Mouse (Mus musculus) heart, embryonic 12.5 days (tissue): Measurements from ENCODE around the gene Rbpj. TPM values are rescaled to one million over a fixed set of nuclear protein-coding genes. Genes with fewer than 3 reads are reported as not detected.

Source experiments
- ATAC-seq: fragments of 200-750 bp; cut with Nextera tagmentation; 2 replicates; pipeline ENCODE4 v1.8.0; 2017; ENCODE audit warnings: moderate TSS enrichment, moderate library complexity; ENCODE audit not compliant: insufficient number of reproducible peaks, low FRiP score
- H3K27ac ChIP-seq: fragments of 300-500 bp; sonication (generic); 2 replicates; pipeline ENCODE4 v1.5.1; 2016; ENCODE audit warnings: mild to moderate bottlenecking, moderate library complexity; ENCODE audit not compliant: poor library complexity, severe bottlenecking
- H3K27me3 ChIP-seq: fragments of 300-500 bp; sonication (generic); replicated peaks from 2 replicates; pipeline ENCODE4 v1.6.1; 2016; ENCODE audit warnings: mild to moderate bottlenecking, moderate library complexity
- H3K36me3 ChIP-seq: fragments of 300-500 bp; sonication (generic); 2 replicates; pipeline ENCODE4 v1.6.1; 2016; ENCODE audit warnings: mild to moderate bottlenecking, moderate library complexity
- H3K4me1 ChIP-seq: fragments of 300-500 bp; sonication (generic); replicated peaks from 2 replicates; pipeline ENCODE4 v1.6.1; 2016; ENCODE audit warnings: mild to moderate bottlenecking
- H3K4me2 ChIP-seq: fragments of 300-500 bp; sonication (generic); 2 replicates; pipeline ENCODE4 v1.6.1; 2016; ENCODE audit warnings: mild to moderate bottlenecking, moderate library complexity
- H3K4me3 ChIP-seq: fragments of 300-500 bp; sonication (generic); 2 replicates; pipeline ENCODE4 v1.5.1; 2016; ENCODE audit warnings: mild to moderate bottlenecking
- H3K9ac ChIP-seq: fragments of 300-500 bp; sonication (generic); 2 replicates; pipeline ENCODE4 v1.6.1; 2016; ENCODE audit warnings: mild to moderate bottlenecking, moderate library complexity
- H3K9me3 ChIP-seq: fragments of 300-500 bp; sonication (generic); replicated peaks from 2 replicates; pipeline ENCODE4 v1.6.1; 2016; ENCODE audit warnings: mild to moderate bottlenecking, moderate library complexity
- WGBS: fragments of 180-500 bp; shearing (Covaris S2); methylation state at CpG from one replicate; pipeline ENCODE4 v1.1.7; 2016; 5-methylcytosine and 5-hydroxymethylcytosine counted together
- polyA plus RNA-seq: library from polyadenylated mRNA; unstranded; fragments of >200 nt; fragmentation: Nextera tagmentation; extraction: Ambion mirVana; gene quantifications from 2 replicates; pipeline ENCODE4 v1.2.1, GENCODE M21; 2016

Rbpj gene
- polyA plus RNA-seq, 1 experiment from 2014 or later, result 27.0 TPM

GRCm38 (mm10) chr5:53511426-53511825 lies 45.5 kb downstream of the Rbpj start:
- Histone ChIP-seq H3K36me3 (no peaks in the 10 kb centered on the region), H3K9ac (no peak overlapping the region), H3K4me2 (no peak overlapping the region), H3K27me3 (peaks cover 26% of the 10 kb centered on the region), H3K9me3 (no peaks in the 10 kb centered on the region; the same call in 1 of the 2 replicates), H3K4me3 (no peak overlapping the region), H3K4me1 (0 out of 2 replicates have a peak, but pooled peaks cover 4% of the 10 kb centered on the region), H3K27ac (no peak overlapping the region)
- no peak for ATAC-seq
- WGBS, result 75% methylated on average over 4 of the region's 4 CpGs

GRCm38 (mm10) chr5:53514959-53515612 lies 49.1 kb downstream of the Rbpj start:
- no peak overlapping the region for H3K9ac ChIP-seq
- H3K4me3 ChIP-seq, result no peak overlapping the region
- H3K9me3 ChIP-seq, result peaks cover 5% of the 10 kb centered on the region
- H3K4me2 ChIP-seq, result no peak overlapping the region
- peaks cover 50% of the 10 kb centered on the region for H3K27me3 ChIP-seq
- no peak overlapping the region for H3K27ac ChIP-seq
- 0 out of 2 replicates have a peak, but pooled peaks cover under 1% of the 10 kb centered on the region for H3K4me1 ChIP-seq
- ATAC-seq, result no peak
- H3K36me3 ChIP-seq, result no peaks in the 10 kb centered on the region
- WGBS, result 51% methylated on average over 4 of the region's 4 CpGs

GRCm38 (mm10) chr5:53516482-53516881 lies 50.5 kb downstream of the Rbpj start:
- Histone ChIP-seq H3K36me3 (no peaks in the 10 kb centered on the region), H3K27me3 (peaks cover 40% of the 10 kb centered on the region), H3K4me3 (no peak overlapping the region), H3K9me3 (peaks cover 5% of the 10 kb centered on the region), H3K9ac (no peak overlapping the region), H3K27ac (no peak overlapping the region), H3K4me1 (0 out of 2 replicates have a peak, but pooled peaks cover 5% of the 10 kb centered on the region), H3K4me2 (no peak overlapping the region)
- no peak for ATAC-seq
- WGBS, result 75% methylated on average over 2 of the region's 2 CpGs

GRCm38 (mm10) chr5:53517802-53518201 lies 51.9 kb downstream of the Rbpj start:
- no peak for ATAC-seq
- H3K4me3 ChIP-seq, result no peak overlapping the region
- peaks cover 36% of the 10 kb centered on the region for H3K27me3 ChIP-seq
- no peak overlapping the region for H3K9ac ChIP-seq
- peaks cover 5% of the 10 kb centered on the region for H3K9me3 ChIP-seq
- H3K27ac ChIP-seq, result no peak overlapping the region
- WGBS, result 81% methylated on average over 8 of the region's 8 CpGs
- H3K4me2 ChIP-seq, result no peak overlapping the region
- peaks cover 8% of the 10 kb centered on the region for H3K4me1 ChIP-seq
- no peaks in the 10 kb centered on the region for H3K36me3 ChIP-seq

GRCm38 (mm10) chr5:53519131-53519530 lies 53.2 kb downstream of the Rbpj start:
- Histone ChIP-seq H3K4me2 (no peak overlapping the region), H3K9me3 (peaks cover 5% of the 10 kb centered on the region), H3K27ac (no peak overlapping the region), H3K4me3 (no peak overlapping the region), H3K4me1 (peaks cover 20% of the 10 kb centered on the region), H3K9ac (no peak overlapping the region), H3K36me3 (no peaks in the 10 kb centered on the region), H3K27me3 (peaks cover 39% of the 10 kb centered on the region)
- no peak for ATAC-seq
- WGBS, result 83% methylated on average over 4 of the region's 4 CpGs

GRCm38 (mm10) chr5:53519998-53520577 lies 54.1 kb downstream of the Rbpj start:
- Histone ChIP-seq H3K4me2 (no peak overlapping the region), H3K27ac (no peak overlapping the region), H3K4me1 (peaks cover 20% of the 10 kb centered on the region), H3K4me3 (no peak overlapping the region), H3K36me3 (no peaks in the 10 kb centered on the region), H3K27me3 (peaks cover 43% of the 10 kb centered on the region), H3K9ac (no peak overlapping the region), H3K9me3 (peaks cover 5% of the 10 kb centered on the region)
- WGBS, result 37% methylated on average over 10 of the region's 10 CpGs
- ATAC-seq, result no peak; the same call in 1 of the 2 replicates

- Histone ChIP-seq H3K9ac (no peak overlapping the region), H3K4me1 (peaks cover 28% of the 10 kb centered on the region), H3K4me3 (no peak overlapping the region), H3K27ac (no peak overlapping the region), H3K27me3 (peaks cover 33% of the 10 kb centered on the region), H3K36me3 (no peaks in the 10 kb centered on the region), H3K9me3 (no peaks in the 10 kb centered on the region), H3K4me2 (no peak overlapping the region)
- WGBS, result 27% methylated on average over 3 of the region's 3 CpGs
- ATAC-seq, result no peak; the same call in 1 of the 2 replicates
Observed at GRCm38 (mm10) chr5:53523046-53523445, 57.1 kb downstream of the Rbpj start.

GRCm38 (mm10) chr5:53524162-53524561 lies 58.2 kb downstream of the Rbpj start:
- peaks cover 28% of the 10 kb centered on the region for H3K4me1 ChIP-seq
- 93% methylated on average over 7 of the region's 7 CpGs for WGBS
- ATAC-seq, result no peak

GRCm38 (mm10) chr5:53524831-53525230 lies 58.9 kb downstream of the Rbpj start:
- peaks cover 22% of the 10 kb centered on the region for H3K27me3 ChIP-seq
- no peak overlapping the region for H3K4me3 ChIP-seq
- H3K9ac ChIP-seq, result no peak overlapping the region
- H3K9me3 ChIP-seq, result no peaks in the 10 kb centered on the region
- H3K4me2 ChIP-seq, result no peak overlapping the region
- H3K27ac ChIP-seq, result no peak overlapping the region
- H3K36me3 ChIP-seq, result no peaks in the 10 kb centered on the region
- no peak for ATAC-seq
- H3K4me1 ChIP-seq, result peaks cover 28% of the 10 kb centered on the region
- 73% methylated on average over 5 of the region's 5 CpGs for WGBS

More at GRCm38 (mm10) chr5:53524162-53524561, 58.2 kb downstream of the Rbpj start:
- Histone ChIP-seq H3K9me3 (no peaks in the 10 kb centered on the region), H3K27me3 (peaks cover 22% of the 10 kb centered on the region), H3K4me3 (no peak overlapping the region), H3K36me3 (no peaks in the 10 kb centered on the region), H3K27ac (no peak overlapping the region), H3K4me2 (no peak overlapping the region), H3K9ac (no peak overlapping the region)

- ATAC-seq, result no peak
- 57% methylated on average over 20 of the region's 20 CpGs for WGBS
- Histone ChIP-seq H3K9me3 (no peaks in the 10 kb centered on the region), H3K9ac (no peak overlapping the region), H3K4me3 (no peak overlapping the region), H3K27me3 (peaks cover 22% of the 10 kb centered on the region), H3K27ac (no peak overlapping the region), H3K36me3 (no peaks in the 10 kb centered on the region), H3K4me1 (peaks cover 23% of the 10 kb centered on the region), H3K4me2 (no peak overlapping the region)
Observed at GRCm38 (mm10) chr5:53525305-53526069, 59.5 kb downstream of the Rbpj start.

- no peak overlapping the region for H3K4me2 ChIP-seq
- H3K27ac ChIP-seq, result no peak overlapping the region
- H3K9me3 ChIP-seq, result no peaks in the 10 kb centered on the region
- H3K36me3 ChIP-seq, result no peaks in the 10 kb centered on the region
- WGBS, result 70% methylated on average over 1 of the region's 1 CpGs
- peaks cover 22% of the 10 kb centered on the region for H3K27me3 ChIP-seq
- no peak overlapping the region for H3K4me3 ChIP-seq
- ATAC-seq, result no peak
- no peak overlapping the region for H3K9ac ChIP-seq
- H3K4me1 ChIP-seq, result peaks cover 23% of the 10 kb centered on the region
Observed at GRCm38 (mm10) chr5:53526070-53526430, 60.1 kb downstream of the Rbpj start.
